Mouse (Mus musculus) hindbrain, embryonic 13.5 days (tissue): ENCODE results near the gene Onecut3. TPM values are rescaled to one million over a fixed set of nuclear protein-coding genes. Genes with fewer than 3 reads are reported as not detected.

ENCODE experiments used
- ATAC-seq: fragments of 200-750 bp; cut with Nextera tagmentation; 2 replicates; pipeline ENCODE4 v1.8.0; 2017; ENCODE audit warnings: moderate TSS enrichment; ENCODE audit not compliant: low FRiP score
- H3K27ac ChIP-seq: fragments of 300-500 bp; sonication (generic); 2 replicates; pipeline ENCODE4 v1.5.1; 2015; ENCODE audit warnings: inconsistent platforms, mild to moderate bottlenecking, moderate library complexity
- H3K27me3 ChIP-seq: fragments of 300-500 bp; sonication (generic); 2 replicates; pipeline ENCODE4 v1.6.1; 2015; ENCODE audit warnings: mild to moderate bottlenecking, inconsistent platforms
- H3K36me3 ChIP-seq: fragments of 300-500 bp; sonication (generic); 2 replicates; pipeline ENCODE4 v1.6.1; 2015; ENCODE audit warnings: mild to moderate bottlenecking, inconsistent platforms
- H3K4me1 ChIP-seq: fragments of 300-500 bp; sonication (generic); replicated peaks from 2 replicates; pipeline ENCODE4 v1.6.1; 2015; ENCODE audit warnings: inconsistent platforms
- H3K4me2 ChIP-seq: fragments of 300-500 bp; sonication (generic); 2 replicates; pipeline ENCODE4 v1.6.1; 2015; ENCODE audit warnings: inconsistent platforms, mild to moderate bottlenecking, moderate library complexity
- H3K4me3 ChIP-seq: fragments of 300-500 bp; sonication (generic); 2 replicates; pipeline ENCODE4 v1.5.1; 2015; ENCODE audit warnings: mild to moderate bottlenecking, inconsistent platforms
- H3K9ac ChIP-seq: fragments of 300-500 bp; sonication (generic); 2 replicates; pipeline ENCODE4 v1.6.1; 2015; ENCODE audit warnings: mild to moderate bottlenecking, inconsistent platforms
- H3K9me3 ChIP-seq: fragments of 300-500 bp; sonication (generic); 2 replicates; pipeline ENCODE4 v1.6.1; 2016; ENCODE audit warnings: inconsistent platforms
- WGBS: fragments of 180-500 bp; shearing (Covaris S2); methylation state at CpG from one replicate; pipeline ENCODE4 v1.1.7; 2015; 5-methylcytosine and 5-hydroxymethylcytosine counted together
- polyA plus RNA-seq: library from polyadenylated mRNA; unstranded; fragments of >200 nt; fragmentation: Nextera tagmentation; extraction: Ambion mirVana; gene quantifications from 2 replicates; pipeline ENCODE4 v1.2.1, GENCODE M21; 2015

The Onecut3 gene
- polyA plus RNA-seq, 1 experiment from 2014 or later, result 2.1 TPM

DNA sequence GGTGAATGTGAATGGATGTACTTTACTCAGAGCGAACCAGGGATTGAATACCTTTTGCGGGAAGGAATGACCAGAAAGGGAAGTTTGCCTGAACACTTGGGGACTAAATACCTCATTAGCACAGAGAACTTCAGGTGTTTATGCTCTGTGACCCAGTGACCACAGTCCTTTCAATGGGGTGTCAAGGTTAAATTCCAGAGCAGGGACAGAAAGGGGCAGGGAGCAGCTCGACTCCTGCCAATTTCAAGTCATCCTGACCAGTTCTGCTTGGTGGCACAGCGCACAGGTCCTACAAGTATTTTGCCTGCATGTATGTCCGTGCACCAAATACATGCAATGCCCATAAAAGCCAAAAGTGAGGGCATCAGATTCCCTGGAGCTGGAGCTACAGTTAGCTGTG lies 29.6 kb upstream of the Onecut3 start:
- Histone ChIP-seq H3K4me2 (peak overlapping the region; percentile 32; the same call in 1 of the 2 replicates), H3K9me3 (no peaks in the 10 kb centered on the region), H3K36me3 (no peaks in the 10 kb centered on the region), H3K27ac (no peak overlapping the region), H3K27me3 (peaks cover 48% of the 10 kb centered on the region), H3K4me3 (no peak overlapping the region), H3K4me1 (peaks cover 7% of the 10 kb centered on the region), H3K9ac (peak overlapping the region; percentile 39; the same call in 1 of the 2 replicates)
- no peak for ATAC-seq
- WGBS, result 57% methylated on average over 5 of the region's 5 CpGs

DNA sequence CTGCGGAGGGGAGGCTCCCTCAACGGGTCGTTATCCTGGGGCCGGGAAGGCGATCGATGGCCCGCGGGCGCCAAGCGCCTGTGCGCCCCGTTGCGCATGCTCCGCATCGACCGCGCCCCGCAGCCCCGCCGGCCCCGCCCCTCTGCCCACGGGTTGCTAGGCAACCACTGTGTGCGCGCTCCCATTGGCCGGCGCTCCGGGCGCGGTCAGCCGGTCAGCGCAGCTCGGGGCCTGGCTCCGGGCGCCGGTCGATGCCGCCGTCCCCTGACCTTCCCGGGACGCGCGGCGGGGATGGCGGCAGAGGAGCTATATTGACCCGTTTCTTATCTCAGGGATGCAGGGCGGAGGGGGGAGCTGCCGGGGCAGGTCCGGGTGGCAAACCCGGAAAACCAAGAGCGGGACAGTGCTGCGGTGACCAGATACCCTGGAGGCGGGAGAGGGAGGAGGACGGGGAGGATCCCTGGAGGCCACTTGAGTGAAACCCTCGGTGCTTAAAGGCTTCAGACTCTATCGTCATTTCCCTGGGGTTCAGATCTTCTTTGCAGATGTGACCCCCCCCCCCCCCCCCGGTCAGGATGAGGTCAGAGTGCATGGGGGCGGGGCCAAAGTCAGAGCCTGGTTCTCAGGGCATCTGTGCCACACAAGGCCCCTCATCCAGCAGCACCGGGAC lies 19.2 kb upstream of the Onecut3 start:
- Histone ChIP-seq H3K9me3 (no peaks in the 10 kb centered on the region), H3K4me2 (peak overlapping the region; percentile 66)
- WGBS, result under 1% methylated on average over 54 of the region's 58 CpGs

DNA sequence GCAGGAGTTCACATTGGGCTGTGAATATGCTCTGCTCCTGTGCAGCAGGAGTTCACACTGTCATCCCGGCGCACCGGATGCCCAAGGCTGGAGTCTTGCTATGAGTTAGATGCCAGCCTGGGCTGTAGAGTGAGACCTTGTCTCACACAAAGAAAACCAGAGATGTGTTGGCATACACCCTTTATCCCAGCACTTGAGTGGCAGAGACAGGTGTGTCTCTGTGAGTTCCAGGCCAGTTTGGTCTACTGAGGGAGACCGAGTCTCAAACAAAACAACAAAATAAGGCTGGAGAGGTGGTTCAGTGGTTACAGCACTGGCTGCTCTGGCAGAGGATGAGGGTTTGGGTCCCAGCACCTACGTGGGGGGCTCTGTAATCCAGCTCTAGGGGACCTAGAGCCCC lies 16.1 kb upstream of the Onecut3 start:
- H3K27me3 ChIP-seq, result peaks cover 56% of the 10 kb centered on the region
- H3K36me3 ChIP-seq, result no peaks in the 10 kb centered on the region
- H3K4me1 ChIP-seq, result peaks cover 21% of the 10 kb centered on the region
- no peak overlapping the region for H3K4me3 ChIP-seq
- WGBS, result 78% methylated on average over 5 of the region's 5 CpGs
- ATAC-seq, result no peak
- H3K9ac ChIP-seq, result no peak overlapping the region
- H3K27ac ChIP-seq, result no peak overlapping the region
- H3K9me3 ChIP-seq, result no peaks in the 10 kb centered on the region
- H3K4me2 ChIP-seq, result no peak overlapping the region

More for the DNA sequence above, 19.2 kb upstream of the Onecut3 start:
- H3K4me3 ChIP-seq, result peak overlapping the region; percentile 58
- ATAC-seq, result peak; percentile 84
- peak overlapping the region; percentile 76 for H3K9ac ChIP-seq
- H3K36me3 ChIP-seq, result no peaks in the 10 kb centered on the region
- H3K4me1 ChIP-seq, result peaks cover 14% of the 10 kb centered on the region
- H3K27me3 ChIP-seq, result peaks cover 57% of the 10 kb centered on the region
- peak overlapping the region; percentile 90 for H3K27ac ChIP-seq

DNA sequence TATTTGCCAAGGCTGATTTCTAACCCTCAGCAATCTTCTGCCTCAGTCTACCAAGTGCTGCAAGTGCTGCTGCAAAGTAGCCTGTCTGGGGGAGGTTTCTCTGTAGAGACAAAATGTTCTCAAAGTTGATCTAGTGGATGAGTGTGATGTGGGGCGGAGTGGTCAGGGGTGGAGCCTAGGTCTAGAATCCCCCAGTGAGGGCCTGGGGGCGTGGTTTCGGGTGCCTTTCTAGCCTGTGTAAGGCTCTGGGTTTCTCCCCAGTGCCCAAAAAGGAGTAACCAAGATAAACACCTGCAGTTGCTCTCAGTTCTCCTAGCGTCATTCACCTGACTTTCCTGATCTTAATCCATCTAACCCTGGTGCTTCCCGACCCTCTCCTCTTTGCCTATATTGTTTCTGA lies 13.6 kb upstream of the Onecut3 start:
- 18% methylated on average over 5 of the region's 5 CpGs for WGBS
- H3K27ac ChIP-seq, result no peak overlapping the region
- peaks cover 77% of the 10 kb centered on the region for H3K27me3 ChIP-seq
- H3K9me3 ChIP-seq, result no peaks in the 10 kb centered on the region
- no peak overlapping the region for H3K4me3 ChIP-seq
- no peak overlapping the region for H3K4me2 ChIP-seq
- peaks cover 14% of the 10 kb centered on the region for H3K4me1 ChIP-seq
- ATAC-seq, result no peak
- no peaks in the 10 kb centered on the region for H3K36me3 ChIP-seq
- H3K9ac ChIP-seq, result 0 out of 2 replicates have a peak overlapping the region, but pooled peaks have one; percentile 9

DNA sequence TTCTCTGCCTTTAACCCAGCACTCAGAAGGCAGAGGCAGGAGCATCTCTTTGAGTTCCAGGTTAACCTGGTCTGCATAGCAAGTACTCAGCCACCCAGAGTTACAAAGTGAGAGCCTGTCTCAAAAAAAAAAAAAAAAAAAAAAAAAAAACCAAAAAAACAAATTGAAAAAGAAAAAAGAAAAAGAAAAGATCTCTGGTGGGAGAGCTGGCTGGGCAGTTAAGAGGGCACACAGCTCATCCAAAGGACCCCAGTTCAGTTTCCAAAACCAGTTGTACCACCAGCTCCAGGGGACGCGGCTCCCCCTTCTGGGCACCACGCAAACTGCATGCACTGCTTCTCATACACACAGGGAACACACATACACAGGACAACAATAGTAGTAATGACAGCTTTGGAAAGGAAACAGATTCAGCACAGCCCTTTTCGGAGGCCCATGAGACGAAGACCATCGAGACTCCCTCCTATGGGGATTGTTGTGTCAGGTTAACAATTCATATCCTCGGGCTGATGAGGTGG lies 7.7 kb upstream of the Onecut3 start:
- H3K27ac ChIP-seq, result no peak overlapping the region
- no peak for ATAC-seq
- no peak overlapping the region for H3K9ac ChIP-seq
- no peak overlapping the region for H3K4me2 ChIP-seq
- WGBS, result 85% methylated on average over 7 of the region's 7 CpGs
- H3K36me3 ChIP-seq, result no peaks in the 10 kb centered on the region
- H3K27me3 ChIP-seq, result peaks cover 91% of the 10 kb centered on the region
- H3K4me1 ChIP-seq, result peaks cover 15% of the 10 kb centered on the region
- no peak overlapping the region for H3K4me3 ChIP-seq
- no peaks in the 10 kb centered on the region for H3K9me3 ChIP-seq

DNA sequence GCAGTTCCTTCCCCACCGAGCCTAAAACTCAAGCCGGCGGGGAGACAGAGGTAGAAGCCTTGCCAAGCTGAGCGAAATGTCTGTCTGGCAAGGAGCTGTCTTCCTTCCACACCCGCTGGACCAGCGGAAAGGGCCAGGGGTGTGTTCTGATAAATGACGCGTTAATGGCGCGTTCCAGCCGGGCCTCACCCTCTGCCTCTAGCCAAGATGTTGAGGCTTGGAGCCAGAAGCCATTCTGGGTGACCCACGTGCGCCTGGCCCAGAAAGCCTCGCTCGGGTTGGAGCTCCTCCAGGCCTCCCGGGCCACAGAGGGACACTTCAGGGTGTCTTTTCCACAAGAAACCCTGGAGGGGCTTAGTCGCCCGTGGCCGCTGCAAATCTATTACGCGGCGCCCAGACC lies 4.6 kb upstream of the Onecut3 start:
- H3K4me2 ChIP-seq, result no peak overlapping the region
- ATAC-seq, result no peak

DNA sequence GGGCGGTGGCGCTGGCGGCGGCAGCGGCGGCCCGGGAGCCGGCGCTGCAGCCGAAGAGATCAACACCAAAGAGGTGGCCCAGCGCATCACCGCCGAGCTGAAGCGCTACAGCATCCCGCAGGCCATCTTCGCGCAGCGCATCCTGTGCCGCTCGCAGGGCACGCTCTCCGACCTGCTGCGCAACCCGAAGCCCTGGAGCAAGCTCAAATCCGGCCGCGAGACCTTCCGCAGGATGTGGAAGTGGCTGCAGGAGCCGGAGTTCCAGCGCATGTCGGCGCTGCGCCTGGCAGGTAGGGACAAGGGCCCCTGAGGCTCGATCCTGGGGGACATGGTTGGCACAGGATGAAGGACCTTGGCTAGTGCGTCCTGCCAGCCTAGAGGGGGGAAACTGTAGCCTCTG lies 1.3 kb downstream of the Onecut3 start:
- peak overlapping the region; percentile 74 for H3K27ac ChIP-seq
- H3K4me2 ChIP-seq, result peak overlapping the region; percentile 65
- H3K9me3 ChIP-seq, result no peaks in the 10 kb centered on the region
- no peak for ATAC-seq
- H3K4me3 ChIP-seq, result peak overlapping the region; percentile 43
- H3K9ac ChIP-seq, result peak overlapping the region; percentile 68
- H3K27me3 ChIP-seq, result peaks cover 98% of the 10 kb centered on the region
- WGBS, result 0% methylated on average over 35 of the region's 35 CpGs
- peaks cover 36% of the 10 kb centered on the region for H3K4me1 ChIP-seq
- no peaks in the 10 kb centered on the region for H3K36me3 ChIP-seq

More for the DNA sequence above, 4.6 kb upstream of the Onecut3 start:
- 1% methylated on average over 22 of the region's 22 CpGs for WGBS
- Histone ChIP-seq H3K9ac (no peak overlapping the region), H3K9me3 (no peaks in the 10 kb centered on the region), H3K4me3 (no peak overlapping the region), H3K27ac (no peak overlapping the region), H3K27me3 (peaks cover 94% of the 10 kb centered on the region), H3K36me3 (no peaks in the 10 kb centered on the region), H3K4me1 (peaks cover 14% of the 10 kb centered on the region)

DNA sequence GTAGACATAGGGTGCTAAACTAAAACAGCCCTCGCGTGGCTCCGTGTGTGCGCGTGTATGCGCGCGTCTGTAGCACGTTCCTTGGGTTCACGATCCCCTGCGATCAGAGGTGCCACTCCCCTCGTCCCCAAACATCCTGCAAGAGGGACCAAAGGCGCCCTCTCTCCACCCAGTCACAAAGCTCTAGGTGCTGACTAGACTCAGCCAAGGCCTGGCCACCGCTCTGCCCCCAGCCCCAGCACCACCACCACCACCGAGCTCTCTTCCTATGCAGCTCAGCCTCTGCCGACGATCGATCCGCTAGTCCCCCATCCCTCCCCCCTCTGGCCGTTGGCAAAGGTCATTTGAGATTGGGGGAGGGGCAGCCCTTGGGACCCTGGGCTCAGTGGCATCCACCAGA lies 1.8 kb downstream of the Onecut3 start:
- Histone ChIP-seq H3K9ac (peak overlapping the region; percentile 68; the same call in 1 of the 2 replicates), H3K36me3 (no peaks in the 10 kb centered on the region), H3K4me1 (peaks cover 33% of the 10 kb centered on the region), H3K4me2 (peak overlapping the region; percentile 65), H3K9me3 (no peaks in the 10 kb centered on the region), H3K4me3 (peak overlapping the region; percentile 43), H3K27me3 (peaks cover 98% of the 10 kb centered on the region), H3K27ac (peak overlapping the region; percentile 74)
- ATAC-seq, result no peak
- WGBS, result 2% methylated on average over 20 of the region's 20 CpGs

DNA sequence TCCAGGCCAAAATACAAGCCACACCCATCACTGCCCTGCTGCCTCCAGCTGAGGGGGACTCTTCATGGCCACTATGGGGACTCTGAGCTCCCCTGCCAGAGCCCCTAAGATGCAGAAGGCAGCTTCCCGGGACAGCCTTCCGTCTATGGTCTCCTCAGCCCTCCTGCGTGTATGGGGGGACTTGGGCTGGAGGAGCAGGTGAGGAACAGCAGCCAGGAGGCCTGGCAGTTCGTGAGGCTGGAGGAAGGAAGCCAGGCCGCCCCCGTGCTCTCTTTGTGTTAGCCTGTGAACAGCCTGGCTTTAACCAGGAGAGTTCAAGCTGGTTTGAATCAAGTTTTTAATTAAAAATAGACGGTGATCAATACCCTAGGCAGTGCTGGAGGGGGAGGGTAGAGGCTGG lies 7.7 kb downstream of the Onecut3 start:
- Histone ChIP-seq H3K27me3 (peaks cover 90% of the 10 kb centered on the region), H3K4me1 (peaks cover 14% of the 10 kb centered on the region), H3K9ac (peak overlapping the region; percentile 10; the same call in 1 of the 2 replicates), H3K36me3 (no peaks in the 10 kb centered on the region), H3K4me3 (no peak overlapping the region), H3K27ac (no peak overlapping the region), H3K9me3 (no peaks in the 10 kb centered on the region), H3K4me2 (no peak overlapping the region)
- ATAC-seq, result no peak
- WGBS, result under 1% methylated on average over 7 of the region's 7 CpGs

DNA sequence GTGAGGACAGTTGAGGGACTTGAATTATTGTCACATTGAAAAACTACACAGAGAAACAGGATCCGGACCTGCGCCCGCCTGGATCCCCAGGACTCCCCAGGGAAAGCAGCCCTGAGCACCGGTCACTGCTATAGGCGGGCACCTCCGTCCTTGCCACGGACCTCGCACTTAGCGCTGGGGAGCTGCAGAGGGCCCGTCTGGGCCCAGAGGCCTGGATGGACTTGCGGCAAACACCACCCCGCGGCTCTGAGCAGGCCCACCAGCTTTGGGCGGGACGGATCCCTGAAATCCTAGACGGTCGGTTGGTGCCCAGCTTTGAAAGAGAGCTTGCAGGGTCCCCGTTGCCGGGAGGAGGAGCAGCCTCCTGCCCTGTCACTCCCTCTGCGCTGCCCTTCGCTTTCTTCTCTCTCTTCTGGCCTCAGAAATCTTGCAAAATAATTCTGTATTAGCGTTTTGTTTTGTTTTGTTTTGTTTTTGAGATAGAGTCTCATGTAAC lies 8.2 kb downstream of the Onecut3 start:
- no peak overlapping the region for H3K9ac ChIP-seq
- H3K4me2 ChIP-seq, result no peak overlapping the region
- peaks cover 90% of the 10 kb centered on the region for H3K27me3 ChIP-seq
- 1% methylated on average over 22 of the region's 22 CpGs for WGBS
- H3K4me3 ChIP-seq, result no peak overlapping the region
- no peaks in the 10 kb centered on the region for H3K9me3 ChIP-seq
- peaks cover 14% of the 10 kb centered on the region for H3K4me1 ChIP-seq
- no peak for ATAC-seq
- H3K36me3 ChIP-seq, result no peaks in the 10 kb centered on the region
- H3K27ac ChIP-seq, result no peak overlapping the region

DNA sequence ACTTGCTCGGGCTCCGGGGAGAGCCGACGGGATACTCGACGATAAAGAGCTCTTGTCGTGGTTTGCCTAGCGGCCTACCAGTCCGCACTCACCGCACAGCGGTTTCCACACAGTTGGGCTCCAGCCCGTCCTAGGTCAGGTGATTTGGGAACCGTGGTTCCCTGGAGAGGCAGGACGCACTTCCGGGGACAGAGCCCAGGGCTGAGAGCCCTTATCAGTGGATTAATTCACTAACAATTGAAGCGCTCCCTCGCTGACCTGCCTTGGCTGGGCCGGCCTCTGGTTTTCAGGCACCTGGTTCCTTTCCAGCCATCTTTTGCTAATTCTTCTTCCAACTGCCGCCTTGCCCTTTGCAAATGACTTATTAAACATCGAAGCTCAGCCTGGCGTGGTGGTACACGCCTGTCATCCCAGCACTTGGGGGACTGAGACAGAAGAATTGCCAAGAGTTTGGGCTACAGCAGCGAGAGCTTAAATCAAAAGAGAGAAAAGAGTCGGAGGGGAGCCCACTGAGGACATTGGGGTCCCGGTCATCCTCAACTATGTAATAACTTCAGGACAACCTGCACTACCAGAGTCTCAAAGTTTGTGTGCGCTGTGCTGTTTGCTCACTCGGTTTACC lies 9.1 kb downstream of the Onecut3 start:
- Histone ChIP-seq H3K4me2 (no peak overlapping the region), H3K9me3 (no peaks in the 10 kb centered on the region), H3K36me3 (no peaks in the 10 kb centered on the region), H3K27ac (no peak overlapping the region), H3K27me3 (peaks cover 85% of the 10 kb centered on the region), H3K4me3 (no peak overlapping the region), H3K4me1 (peaks cover 13% of the 10 kb centered on the region), H3K9ac (no peak overlapping the region)
- WGBS, result 1% methylated on average over 27 of the region's 27 CpGs
- no peak for ATAC-seq

DNA sequence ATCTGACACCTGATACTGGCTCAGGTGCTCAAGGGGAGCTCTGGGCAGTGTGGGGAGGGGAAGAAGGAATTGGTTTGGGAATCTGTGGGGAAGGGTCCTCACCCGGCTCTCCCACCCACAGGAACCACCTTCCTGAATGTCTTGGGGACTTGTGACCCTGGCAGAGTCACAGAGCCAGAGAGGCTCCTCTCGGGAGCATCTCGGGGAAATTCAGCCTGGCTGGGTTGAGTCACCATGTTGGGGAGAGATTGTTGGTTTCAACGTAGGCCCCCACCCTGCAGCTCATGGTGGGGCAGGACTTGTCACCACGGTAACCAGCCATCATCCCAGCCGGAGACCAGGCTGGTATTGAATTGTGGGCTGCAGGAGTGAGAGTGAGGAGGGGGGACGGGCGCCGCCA lies 10.1 kb downstream of the Onecut3 start:
- Histone ChIP-seq H3K4me2 (no peak overlapping the region), H3K9ac (no peak overlapping the region), H3K9me3 (no peaks in the 10 kb centered on the region), H3K4me1 (peaks cover 10% of the 10 kb centered on the region), H3K27me3 (peaks cover 83% of the 10 kb centered on the region), H3K36me3 (no peaks in the 10 kb centered on the region), H3K27ac (no peak overlapping the region), H3K4me3 (no peak overlapping the region)
- WGBS, result 0% methylated on average over 9 of the region's 9 CpGs
- ATAC-seq, result no peak
